Mouse (Mus musculus) cerebellum, adult 8-10 months (tissue): Measurements from ENCODE around the gene Wnt10a.
"Not testable (repeated sequence)": the region's sequence is repeated elsewhere in the genome, so short reads cannot be mapped to it uniquely, and the experiment has no call there.

Experiments used
- DNase-seq: peaks from one replicate; pipeline ENCODE4 v3.0.0; 2022

Gene Wnt10a

DNA sequence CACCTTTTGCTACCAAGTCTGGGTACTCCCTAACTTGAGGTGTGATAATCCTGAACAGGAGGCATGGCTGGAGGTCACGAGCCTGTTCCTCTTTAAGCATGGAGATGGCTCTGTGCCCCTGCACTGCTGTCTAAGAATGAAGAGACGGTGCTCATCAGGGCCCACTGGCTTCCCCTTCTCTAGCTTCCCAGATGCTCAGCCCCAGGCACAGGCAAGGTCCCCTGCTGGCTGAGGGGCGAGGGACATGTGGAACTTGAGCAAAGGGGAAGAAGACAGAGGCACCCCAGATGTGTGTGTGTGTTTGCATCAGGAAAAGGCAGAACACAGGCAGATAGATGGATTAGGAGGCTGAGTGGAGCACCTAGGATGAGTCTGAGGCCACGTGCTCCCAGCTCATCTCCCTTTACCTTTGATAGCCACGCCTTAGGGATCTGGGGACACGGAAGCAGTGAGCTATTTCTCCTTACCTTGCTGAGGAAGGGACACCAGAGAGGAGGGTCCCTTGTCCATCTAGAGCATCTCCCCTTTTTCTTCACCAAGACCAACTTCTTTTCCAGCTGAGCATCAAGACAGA lies 2.6 kb upstream of the Wnt10a start:
- DNase-seq: no peak

DNA sequence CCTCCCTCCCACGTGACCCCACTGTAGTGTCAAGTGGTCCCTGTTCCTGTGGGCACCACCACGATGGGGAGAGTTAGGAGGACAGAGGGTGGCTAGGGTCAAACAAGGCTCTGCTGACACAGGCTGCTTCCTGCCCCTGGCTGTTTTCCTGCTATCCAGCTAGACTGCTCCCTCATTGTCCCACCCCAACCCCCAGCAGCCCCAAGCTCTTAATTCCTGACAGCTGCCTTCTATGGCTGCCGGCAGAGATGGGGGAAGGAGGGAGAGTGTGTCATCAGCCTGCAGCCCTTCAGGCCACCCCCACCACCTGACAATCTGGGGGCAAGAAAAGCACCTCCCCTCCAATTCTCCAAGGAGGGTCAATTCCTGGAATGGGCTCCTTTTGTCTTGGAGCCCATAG lies 1.2 kb upstream of the Wnt10a start:
- DNase-seq: no peak

DNA sequence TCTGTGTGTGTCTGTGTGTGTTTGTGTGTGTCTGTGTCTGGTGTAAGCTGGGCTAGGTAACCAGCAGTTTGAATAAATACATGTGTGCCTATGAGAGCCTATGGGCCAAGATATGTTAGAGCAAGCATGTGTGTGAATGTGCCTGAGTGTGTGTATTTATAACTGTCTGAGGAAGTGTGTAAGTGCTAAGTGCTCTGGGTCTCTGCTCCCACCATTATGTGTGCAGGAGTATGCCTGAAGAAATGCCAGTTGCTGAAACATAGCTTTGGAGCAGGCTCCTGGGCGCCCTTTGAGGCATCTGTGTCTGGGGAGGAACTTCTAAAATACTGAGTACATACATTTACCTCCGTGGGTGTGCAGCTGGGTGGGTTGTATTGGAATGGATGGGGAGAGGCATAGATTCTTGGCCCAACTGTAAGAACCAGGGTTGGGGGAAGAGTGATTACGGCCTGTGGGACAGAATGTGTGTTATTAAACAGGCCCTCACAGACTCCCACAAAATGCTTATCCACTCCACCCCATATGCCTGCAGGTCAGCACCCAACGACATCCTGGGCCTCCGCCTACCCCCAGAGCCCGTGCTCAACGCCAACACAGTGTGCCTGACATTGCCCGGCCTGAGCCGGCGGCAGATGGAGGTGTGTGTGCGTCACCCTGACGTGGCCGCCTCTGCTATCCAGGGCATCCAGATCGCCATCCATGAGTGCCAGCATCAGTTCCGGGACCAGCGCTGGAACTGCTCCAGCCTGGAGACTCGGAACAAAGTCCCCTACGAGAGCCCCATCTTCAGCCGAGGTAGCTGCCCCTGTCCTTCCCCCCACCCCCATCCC lies 1.7 kb downstream of the Wnt10a start:
- DNase-seq: no peak

DNA sequence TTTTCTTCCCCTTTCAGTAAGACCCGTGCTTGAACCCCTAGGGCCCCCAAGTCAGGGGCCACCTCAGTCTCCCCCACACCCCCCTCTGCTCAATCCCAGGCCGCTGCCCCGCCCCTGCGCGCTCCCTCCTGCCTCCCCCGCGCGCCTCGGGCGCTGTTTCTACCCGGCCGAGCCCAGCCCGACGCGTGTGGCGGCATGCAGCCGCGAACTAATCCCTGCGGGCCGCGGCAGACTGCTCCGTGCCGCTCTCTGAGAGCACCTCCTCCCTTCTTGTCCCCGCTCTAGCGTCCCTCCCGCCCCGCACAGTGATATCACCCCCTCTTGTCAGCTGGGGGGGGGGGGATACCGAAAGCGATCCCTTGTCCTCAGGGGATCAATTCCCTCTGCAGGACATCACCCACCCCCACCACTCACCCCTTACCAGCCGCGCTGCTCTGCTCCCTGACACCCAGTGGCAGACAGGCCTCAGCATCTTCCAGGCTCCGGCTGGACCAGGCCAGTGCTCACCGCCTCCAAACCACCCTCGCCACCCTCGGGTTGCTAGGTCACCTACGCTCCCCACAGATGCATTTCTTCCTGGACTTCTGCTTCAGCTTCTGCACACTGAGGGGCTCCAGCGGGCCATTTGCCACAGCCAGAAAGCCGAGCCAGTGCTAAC lies 3.3 kb downstream of the Wnt10a start:
- DNase-seq: no peak

DNA sequence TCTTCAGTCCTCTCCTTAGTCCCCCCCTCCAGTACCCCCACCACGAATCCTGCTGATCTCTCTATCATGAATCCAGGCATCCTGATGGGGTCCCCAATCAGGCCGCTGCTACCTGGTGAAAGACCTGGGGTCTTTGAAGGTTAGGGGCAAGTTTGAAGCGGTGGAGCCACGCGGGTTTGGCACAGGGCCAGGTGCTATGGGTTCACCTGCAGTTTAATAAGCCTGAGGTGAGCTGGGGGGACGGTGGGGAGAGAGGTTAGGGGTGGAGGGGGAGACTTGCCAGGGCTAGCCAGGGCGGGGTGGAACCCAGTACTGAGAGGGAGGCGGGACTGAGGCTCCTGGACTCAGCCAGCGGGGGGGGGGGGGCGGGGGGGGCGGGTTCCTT lies 3.8 kb downstream of the Wnt10a start:
- DNase-seq: no peak

DNA sequence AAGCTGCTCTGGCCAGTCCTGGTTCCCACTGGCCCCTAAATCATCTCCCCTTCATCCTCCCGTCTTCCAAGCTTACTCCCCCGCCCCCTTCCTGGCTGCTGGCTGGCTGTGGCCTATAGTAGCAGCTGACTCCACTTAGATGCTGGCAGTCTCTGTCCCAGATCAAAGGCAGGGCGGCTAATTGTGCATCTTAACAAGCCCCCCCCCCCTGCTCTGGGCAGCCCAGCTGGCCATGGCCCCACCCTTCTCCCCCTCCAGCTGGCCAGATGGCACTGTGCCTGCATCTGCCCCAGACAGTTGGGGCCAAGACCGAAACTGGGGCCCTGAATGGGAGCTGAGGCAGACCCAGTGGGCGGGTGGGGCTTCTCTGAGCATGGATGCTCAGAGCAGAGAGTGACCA lies 6.1 kb downstream of the Wnt10a start:
- DNase-seq: no peak

DNA sequence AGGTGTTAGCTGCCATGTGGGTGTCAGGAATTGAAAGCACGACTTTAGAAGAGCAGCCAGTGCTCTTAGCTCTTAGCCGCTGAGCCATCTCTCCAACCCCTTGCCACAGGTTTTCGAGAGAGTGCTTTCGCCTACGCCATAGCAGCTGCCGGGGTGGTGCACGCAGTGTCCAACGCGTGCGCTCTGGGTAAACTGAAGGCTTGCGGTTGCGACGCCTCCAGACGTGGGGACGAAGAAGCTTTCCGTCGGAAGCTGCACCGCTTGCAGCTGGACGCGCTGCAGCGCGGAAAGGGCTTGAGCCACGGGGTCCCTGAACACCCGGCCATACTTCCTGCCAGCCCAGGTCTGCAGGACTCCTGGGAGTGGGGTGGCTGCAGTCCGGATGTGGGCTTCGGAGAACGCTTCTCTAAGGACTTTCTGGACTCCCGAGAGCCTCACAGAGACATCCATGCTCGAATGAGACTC lies 9.1 kb downstream of the Wnt10a start:
- DNase-seq: no peak

DNA sequence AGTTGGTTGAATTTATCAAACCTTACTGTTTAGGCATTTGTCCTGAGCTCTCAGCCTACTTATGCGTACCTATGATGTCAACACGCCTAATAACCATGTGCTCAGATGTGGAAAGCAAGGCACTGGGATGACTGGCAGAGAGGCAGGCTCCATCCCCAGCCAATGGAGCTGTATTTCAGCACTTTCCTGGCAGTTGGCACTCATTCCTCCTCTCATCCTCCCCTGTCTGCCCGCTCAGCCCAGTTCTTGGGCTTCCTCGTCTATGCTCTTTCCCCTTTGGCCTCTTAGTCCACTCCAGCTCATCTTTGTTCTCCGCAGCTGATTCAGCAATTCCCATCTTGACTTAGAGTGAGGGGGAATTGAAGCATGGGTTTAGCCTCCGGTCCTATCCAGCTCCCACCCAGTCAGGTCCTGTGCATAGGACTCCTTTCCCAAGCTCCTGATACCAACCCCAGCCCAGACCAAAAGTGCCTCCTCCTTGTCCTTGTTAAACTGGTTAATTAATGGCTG lies 10.4 kb downstream of the Wnt10a start:
- no peak for DNase-seq

DNA sequence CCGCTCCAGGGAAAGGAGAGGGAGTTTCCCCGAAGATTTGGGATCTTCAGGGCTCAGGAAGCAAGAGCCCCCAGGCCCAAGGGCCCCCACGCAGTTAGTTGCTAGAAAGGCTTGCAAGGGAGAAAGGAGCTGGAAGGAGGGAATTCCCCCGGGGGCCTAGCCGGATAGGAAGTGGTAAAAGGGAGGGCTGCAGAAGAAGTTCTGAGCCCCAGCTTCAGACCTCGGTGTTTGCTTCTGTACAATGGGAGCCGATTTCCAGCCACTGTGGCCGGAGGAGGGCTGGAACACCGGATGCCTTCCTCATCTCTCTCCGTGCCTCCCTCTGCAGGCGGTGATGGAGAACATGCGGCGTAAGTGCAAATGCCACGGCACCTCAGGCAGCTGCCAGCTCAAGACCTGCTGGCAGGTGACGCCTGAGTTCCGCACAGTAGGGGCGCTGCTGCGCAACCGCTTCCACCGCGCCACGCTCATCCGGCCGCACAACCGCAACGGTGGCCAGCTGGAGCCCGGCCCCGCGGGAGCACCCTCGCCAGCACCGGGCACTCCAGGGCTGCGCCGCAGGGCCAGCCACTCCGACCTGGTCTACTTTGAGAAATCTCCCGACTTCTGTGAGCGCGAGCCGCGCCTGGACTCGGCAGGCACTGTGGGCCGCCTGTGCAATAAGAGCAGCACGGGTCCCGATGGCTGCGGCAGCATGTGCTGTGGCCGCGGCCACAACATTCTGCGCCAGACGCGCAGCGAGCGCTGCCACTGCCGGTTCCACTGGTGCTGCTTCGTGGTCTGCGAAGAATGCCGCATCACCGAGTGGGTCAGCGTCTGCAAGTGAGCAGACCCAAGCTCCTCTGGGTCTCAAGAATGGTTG lies 11.7 kb downstream of the Wnt10a start:
- peak; percentile 72 for DNase-seq

DNA sequence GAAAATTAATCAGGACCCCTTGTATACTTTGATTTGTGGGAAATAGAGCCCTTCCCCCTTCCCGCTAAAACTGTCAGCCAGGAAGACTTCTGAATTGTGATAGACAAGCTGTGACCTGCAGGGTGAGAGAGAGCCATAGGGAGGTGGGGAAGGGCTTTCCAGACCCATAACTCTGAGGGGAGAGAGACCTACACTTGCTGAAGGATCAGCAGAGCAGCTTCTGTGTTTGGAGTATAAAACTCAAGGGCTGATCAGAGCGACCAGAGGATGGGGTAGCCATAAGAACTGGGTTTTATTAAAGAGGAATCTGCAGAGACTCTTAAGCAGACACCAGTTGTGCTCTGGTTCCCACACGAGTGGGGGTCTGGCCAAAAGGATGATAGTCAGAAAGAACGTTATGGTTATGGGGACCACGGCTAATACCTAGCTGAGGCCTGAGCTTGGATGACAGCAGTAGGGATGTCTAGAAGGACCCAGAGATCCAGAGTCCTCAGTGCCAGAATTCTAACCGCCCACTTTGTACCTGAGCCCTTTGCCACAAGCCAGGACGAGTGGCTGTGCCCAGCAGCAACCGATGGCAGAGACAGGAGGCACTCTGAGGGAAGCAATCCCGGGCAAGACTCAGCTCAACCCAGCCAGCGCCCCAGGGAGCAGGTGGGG lies 13.0 kb downstream of the Wnt10a start:
- DNase-seq: no peak

DNA sequence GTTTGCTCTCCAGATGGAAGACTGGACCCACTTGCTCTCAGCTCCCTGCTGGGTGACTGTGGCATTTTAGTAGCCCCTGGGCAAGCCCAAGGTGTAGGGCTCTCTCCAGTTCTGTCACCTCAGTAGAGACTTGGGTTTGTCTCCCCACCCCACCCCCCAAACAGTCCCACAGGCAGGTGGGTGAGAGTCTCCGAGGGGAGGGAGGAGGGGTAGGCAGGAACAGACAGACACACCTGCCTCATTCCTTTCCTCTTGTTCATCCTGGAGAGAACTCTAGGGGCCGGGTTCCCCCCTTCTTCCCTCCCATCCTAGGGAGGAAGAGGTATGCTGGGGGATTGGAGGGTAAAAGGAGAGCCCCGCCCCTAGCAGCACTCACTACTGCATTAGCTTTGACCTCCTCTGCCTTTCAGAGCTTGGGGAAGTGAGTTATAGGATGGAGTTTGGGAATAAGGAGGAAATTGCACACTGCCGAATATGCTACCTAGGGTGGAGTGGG lies 14.1 kb downstream of the Wnt10a start:
- DNase-seq: no peak

DNA sequence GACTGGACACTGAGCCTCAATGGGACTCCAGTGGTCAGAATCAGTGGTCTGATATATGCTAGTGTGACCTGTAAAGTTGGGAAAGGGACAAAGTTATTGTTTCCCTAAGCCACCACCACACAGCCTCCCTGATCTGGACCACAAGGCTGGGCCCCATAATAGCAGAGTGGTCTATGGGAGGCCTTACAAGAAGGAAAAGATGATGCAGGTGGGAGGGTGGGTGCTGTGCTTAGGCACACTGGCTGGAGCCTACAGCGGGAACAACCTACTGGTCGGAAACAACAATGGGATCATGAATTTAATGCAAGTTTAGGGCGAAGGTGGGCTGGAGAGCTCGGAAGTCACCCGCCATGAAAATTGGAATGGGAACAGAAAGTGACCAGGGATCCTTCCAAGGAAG lies 14.5 kb downstream of the Wnt10a start:
- DNase-seq: no peak

DNA sequence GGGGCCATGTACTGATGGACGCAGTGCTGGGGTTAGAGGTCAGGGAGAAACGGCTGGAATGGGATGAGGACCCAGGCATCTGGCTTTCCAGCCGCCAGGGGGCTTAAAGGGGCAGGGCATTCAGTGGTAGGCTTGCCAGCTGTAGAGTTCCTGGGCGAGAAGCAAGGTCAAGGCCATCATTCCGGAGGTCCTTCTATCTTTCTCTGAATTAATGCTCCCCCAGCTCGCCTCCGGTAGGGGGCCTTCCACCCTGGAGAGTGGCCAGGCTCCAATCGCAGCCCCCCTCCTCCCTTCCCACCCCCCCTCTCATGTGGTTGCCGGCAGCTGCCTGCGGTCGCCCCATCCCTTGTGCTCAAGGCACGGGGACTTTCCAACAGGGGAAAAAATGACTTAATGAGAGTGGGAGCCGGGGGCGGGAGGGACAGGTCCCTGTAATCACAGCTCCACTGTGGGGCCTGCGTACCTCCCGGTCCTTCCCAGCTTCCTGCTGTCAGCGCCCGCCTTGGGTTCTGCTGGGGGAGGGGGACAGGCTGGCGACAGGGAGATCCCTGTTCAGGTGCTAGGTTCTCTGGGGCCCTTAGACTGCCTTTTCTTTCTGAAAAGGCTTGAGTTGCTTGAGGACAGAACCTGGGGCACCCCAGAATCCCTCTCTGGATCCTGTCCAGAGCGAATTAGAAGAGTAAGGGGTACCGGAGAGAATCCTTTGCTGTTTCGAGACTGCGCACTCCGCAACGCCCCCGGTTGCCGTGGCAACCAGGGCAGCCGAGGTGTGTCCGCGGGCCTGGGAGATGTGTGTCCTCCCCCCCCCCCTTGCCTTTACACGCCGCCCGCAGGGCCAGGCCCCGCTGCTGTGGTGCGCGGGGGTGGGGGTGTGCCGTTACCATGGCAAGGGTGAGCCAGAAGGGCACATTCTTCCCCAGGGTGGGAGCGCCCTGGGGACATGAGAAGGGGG lies 15.3 kb downstream of the Wnt10a start:
- no peak for DNase-seq

DNA sequence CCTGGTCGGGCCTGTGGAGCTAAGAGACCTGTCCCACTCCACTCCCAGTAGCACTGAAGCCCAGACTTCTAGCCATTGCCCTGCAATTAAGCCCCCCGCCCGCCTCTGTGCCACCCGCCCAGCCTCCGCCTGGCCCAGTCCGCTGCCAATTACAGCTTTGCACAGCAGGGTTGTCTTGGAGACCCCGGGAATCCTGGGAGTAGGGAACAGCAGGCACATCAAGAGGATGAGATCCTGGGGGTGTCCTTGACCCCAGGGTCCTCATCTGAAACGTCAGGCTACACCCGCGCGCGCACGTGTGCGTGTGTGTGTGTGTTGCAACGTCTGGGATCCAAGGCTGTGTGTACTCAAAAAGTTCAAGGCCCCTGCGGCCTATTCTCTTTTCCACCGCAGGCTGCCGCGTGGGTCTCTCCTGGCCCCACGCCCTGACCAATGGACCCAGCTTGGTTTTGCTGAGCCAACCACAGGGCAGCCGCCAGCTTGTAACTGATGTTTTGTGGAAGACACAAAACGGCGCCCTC lies 16.3 kb downstream of the Wnt10a start:
- no peak for DNase-seq

DNA sequence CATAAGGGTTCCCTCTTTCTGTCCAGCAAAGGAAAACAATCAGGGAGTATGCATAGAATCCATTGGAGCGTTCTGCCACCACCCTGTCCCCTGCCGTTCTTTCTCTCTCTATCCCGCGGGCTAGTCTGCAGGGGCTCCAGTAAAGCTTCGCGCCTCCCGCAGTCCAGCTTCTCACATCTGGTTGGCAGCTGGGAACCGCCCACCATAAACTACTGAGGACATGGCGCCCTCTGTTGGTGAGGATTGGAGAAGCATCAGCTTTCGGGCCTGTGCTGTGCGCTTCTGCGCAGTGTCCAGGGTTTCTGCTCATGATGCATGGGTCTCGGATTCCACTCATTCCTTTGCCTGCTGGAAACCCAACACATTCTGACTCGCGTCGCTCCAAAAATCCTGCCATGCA lies 16.8 kb downstream of the Wnt10a start:
- peak; percentile 73 for DNase-seq

DNA sequence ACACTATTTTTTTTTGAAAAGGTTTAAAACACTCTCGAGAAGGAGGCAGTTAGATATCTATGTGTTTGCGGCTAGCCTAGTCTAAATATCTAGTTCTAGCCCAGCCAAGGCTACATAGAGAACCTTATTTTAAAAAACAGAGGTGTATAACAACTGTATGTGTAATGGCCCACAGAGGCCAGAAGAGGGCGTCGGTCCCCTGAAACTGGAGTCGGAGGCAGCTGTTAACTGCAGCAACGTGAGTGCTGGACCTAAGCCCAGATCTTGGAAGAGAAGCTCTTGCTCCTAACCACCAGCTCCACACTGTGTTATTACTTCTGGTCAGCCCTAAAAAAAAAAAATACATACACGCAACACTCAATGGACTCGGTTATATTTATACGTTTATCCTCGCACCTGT lies 17.7 kb downstream of the Wnt10a start:
- no peak for DNase-seq

DNA sequence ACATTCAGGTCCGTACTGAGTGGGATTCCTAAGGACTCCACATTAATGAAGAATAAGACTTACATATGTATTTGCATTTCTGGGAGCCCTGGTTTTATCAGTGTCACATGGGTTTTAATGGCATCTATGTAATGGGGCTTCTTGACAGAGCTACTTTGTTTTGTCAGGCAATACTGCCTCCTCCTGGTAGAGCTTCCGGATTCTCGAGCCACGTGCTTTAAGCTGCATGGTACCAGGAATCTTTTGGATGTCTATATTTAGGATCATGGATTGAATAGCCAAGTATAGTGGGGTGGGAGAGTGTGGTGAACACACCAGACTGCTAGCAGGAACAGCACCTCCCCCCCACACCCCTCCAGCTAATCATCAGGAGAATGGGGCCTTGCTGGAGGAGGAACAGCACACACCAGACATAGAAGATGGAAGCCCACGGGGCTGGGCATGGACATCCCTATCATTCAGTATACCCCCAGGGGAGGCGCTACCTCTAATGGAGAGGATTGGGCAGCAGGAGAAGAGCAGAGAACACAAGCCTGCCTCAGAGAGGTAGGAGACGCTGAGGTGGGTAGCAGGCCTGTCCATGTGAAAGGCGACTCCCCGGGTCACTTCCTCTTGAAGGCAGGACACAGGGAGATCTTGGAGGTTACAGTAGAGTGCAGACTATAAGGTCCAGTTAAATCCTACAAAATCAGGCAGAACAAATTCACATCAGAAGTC lies 23.8 kb downstream of the Wnt10a start:
- DNase-seq: no peak

DNA sequence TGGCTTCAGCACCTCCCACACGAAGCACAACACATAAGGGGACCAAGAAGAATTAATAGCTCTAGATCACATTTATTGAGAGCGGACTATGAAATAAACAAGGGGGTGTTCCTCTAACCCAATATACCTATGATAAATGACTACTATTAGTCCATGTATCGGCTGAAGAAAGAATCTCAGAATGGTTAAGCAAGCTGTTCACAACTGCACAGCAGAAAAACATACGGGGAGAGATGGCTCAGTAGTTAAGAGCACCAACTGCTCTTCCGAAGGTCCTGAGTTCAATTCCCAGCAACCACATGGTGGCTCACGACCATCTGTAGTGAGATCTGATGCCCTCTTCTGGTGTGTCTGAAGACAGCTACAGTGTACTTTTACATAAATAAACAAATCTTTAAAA lies 24.6 kb downstream of the Wnt10a start:
- DNase-seq: not testable (repeated sequence)

DNA sequence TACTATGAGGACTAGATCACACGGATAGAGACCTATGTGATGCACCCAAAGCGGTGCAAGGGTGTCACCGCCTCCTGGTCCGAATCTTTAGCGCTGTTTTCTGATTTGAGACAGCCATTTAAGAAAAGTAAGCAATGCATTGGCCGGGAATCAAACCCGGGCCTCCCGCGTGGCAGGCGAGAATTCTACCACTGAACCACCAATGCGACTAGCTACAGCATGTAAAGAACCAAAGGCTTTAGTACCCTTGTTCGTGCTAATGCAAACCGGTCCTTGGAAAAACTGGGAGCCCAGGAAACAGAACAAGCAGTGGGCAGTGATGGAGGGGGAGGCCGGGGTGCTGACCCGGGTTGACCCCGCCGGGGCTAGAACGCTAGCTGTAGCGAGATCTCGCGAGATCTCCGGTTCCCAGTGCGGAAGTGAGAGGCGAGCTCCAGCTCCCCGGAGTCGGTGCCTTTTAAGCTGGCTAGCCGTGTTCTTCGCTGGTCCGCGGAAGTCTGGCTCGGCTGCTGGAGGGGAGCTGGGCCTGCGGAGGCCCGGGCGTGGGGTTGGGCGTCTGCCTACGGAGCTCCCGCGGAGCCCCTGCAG lies 25.4 kb downstream of the Wnt10a start:
- DNase-seq: peak; percentile 88

DNA sequence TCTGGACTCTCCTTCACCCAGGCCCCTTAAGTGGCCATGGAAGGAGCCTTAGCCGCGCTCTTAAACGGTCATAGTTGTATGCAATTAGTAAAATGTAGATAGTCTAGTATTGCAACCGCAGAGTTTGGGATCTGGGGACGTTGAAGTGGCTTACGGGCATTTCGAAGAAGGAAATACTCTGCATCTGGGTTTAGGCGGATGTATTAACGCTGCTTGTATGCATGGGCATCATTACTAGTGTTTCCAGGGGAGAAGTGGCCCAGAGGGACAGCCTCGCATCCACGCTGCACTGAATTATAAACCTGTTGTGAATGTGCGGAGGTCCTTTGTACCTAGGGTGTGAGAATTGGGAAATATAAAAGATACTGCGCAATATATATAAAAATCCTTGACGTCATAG lies 25.9 kb downstream of the Wnt10a start:
- no peak for DNase-seq
